Mouse (Mus musculus) gastrocnemius, adult 8-10 months (tissue): ENCODE data around the gene Pak1ip1. TPM values are rescaled to one million over a fixed set of nuclear protein-coding genes. Genes with fewer than 3 reads are reported as not detected.
"Not testable (repeated sequence)": the region's sequence is repeated elsewhere in the genome, so short reads cannot be mapped to it uniquely, and the experiment has no call there.

Experiments used
- DNase-seq, 2 experiments: peaks; one replicate each; pipeline ENCODE4 v3.0.0; 2022; ENCODE audit warnings: low spot score in 2 of 2
- total RNA-seq, 4 experiments: library from RNA; stranded (reverse); gene quantifications; 2 replicates each; pipeline ENCODE4 v1.2.4; 2022

The Pak1ip1 gene
- total RNA-seq, result 10 to 100 TPM; 24.0 to 26.8 (median 25.4) TPM

GRCm38 (mm10) chr13:41000926-41001639 lies at the start of gene Pak1ip1:
TSS of gene Pak1ip1 (plus strand) at chr13:41001023.
- DNase-seq, result peak; percentile 81 to 82

DNA sequence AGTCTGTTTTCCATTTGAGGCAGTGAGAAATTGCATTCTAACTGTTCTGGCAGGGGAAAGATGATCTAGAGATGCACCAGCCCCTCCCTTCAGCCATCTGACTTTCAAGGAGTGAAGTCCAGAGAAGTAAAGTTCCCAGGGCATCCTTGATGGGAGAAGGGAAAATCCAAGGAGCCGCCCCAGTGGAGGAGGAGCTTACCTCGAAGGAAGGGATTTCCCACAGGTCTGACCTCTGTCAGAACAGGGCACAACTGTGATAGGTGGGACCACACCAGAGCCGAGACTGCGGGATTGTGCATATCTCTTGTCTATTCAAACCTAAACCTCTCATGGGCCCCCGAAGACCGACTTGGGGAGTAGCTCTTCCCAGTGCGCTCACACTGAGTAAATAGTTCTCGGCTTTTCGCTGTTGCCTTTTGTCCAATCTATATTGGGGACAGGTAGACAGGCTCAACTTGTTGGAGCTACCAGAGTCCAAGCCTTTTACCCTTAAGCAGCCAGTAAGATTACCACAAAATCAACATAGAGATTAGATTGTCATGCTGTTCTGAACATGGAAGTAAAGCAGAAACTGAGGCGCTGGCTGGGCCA lies 49.3 kb upstream of the Pak1ip1 start:
- no peak for DNase-seq

GRCm38 (mm10) chr13:40953231-40953630 lies 47.6 kb upstream of the Pak1ip1 start:
- DNase-seq, result no peak

DNA sequence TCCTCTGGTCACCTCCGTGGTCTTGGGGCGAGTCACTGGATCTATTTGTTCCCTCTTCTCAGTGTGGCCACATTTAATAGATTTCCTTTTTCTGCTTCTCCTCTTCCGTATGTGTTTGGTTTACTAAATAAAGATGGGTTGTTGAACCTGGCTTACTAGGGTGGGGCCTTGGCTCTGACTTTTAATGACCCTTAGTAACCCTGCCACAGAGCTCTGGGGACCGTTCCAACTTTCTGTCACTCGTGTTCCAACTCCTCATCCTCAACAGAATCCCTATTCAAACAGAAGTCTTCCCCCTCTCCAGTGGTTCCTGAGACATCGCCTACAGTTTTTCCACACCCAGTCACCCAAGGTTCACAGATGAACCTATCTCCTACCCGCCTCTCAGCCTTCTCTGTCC lies 45.0 kb upstream of the Pak1ip1 start:
- no peak for DNase-seq

DNA sequence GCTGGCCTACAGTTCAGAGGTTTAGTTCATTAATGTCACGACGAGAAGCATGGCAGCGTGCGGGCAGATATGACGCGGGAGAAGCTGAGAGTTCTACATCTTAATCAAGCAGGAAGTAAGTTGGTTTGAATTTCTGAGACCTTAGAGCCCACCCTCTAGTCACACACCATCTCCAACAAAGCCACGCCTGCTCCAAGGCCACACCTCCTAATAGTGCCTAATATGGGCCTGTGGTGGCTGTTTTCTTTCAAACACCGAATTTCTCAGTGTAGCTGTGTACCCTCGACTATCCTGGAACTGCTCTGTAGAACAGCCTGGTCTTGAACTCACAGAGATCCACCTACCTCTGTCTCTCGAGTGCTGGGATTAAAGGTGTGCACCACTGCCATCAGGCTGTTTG lies 33.2 kb upstream of the Pak1ip1 start:
- DNase-seq, result no peak

DNA sequence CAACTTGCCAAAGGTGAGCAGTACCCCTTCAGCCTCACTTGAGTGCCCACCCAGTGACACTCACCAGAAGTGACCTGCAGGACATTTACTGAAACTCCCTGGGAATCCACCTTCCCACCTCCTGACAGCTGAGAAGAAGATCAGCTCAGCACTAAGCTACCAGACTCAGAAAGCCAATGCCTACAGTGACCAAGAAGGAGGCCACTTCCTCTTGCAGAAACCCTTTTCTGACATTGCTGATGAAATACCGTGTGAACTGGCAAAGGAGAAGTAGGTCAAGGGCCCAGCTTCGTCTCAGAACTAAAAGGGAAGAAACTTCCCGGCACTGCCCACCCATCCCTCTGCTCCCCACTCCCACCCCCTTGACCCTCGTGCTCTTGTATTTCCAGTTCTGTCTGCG lies 32.3 kb upstream of the Pak1ip1 start:
- DNase-seq, result no peak

- DNase-seq, result no peak
Observed at GRCm38 (mm10) chr13:40969761-40970390, 30.9 kb upstream of the Pak1ip1 start.

GRCm38 (mm10) chr13:40971261-40971660 lies 29.6 kb upstream of the Pak1ip1 start:
- DNase-seq, result no peak

- no peak for DNase-seq
Observed at GRCm38 (mm10) chr13:40971831-40972230, 29.0 kb upstream of the Pak1ip1 start.

DNA sequence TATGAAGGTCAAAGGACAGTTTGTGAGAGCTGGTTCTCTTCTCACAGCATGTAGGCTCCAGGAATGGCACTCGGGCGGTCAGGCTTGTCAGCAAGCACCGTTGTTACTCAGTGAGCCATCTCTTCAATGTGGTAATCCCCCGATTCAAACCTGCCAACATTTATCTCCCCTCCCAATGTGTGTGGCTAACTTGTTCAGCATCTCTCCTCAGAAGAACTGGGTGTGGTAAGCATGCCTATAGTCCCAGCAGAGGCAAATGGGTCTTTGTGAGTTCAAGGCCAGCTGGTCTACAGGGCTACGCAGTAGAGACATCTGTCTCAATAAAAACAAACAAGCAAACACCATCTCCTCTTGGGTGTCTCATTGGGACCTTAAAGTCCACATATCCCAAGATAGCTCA lies 27.8 kb upstream of the Pak1ip1 start:
- DNase-seq, result no peak

DNA sequence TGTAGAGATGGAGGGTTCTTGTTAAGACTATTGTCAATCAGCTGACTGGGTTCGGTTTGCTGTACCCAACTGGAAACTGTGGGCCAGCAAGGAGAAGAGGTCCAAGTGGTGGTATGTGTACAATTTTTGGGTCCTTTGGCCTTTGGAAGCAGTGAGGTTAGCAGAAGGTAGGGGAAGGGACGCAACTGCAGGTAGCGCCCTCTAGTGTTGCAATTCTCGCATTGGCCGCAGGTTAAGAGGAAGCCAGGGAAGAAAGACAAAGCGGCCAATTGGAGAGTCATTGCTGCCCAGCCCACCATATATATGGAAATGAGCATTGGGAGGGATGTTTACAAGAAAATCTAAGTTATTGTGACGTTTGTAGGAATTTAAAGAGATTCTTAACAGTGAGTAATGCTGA lies 23.2 kb upstream of the Pak1ip1 start:
- peak; percentile 12 to 27 for DNase-seq

DNA sequence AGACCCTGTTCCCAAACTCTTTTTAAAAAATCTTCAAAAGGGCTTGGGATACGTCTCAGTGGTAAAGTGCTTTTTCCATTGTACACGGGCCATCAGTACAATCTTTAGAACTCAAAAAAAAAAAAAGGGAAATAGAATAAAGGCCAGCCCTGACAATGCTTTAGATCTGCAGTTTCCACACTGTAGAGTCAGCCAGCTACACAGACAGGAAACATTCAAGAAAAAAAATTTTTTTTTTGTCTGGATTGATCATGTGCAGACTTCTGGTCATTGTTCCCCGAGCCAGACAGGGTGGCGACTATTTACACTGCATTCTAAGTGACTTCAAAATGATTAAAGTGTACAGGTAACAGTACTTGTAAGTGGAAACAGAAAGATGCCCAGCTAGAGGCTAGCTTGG lies 22.2 kb upstream of the Pak1ip1 start:
- no peak for DNase-seq

DNA sequence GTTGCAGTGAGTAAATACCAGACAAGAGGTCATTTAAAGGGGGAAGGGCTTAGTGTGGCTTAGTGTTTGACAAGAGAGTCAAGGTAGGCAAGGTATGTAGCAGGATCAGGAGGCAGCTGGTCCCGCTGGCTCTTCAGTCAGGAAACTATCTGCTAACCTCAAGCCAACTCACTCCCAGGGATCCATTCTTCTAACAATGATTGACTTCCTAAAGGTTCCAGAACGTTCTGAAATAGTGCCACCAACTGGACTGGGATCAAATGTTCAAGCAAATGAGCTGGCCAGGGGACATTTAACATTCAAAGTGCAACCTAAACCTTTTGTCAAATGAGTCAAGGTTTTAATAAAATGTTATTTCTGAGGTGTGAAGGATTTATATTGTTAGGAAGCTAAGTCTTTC lies 21.5 kb upstream of the Pak1ip1 start:
- DNase-seq, result no peak

GRCm38 (mm10) chr13:40982759-40983158 lies 18.1 kb upstream of the Pak1ip1 start:
- no peak for DNase-seq

- no peak for DNase-seq
Observed at GRCm38 (mm10) chr13:40986081-40986480, 14.7 kb upstream of the Pak1ip1 start.

DNA sequence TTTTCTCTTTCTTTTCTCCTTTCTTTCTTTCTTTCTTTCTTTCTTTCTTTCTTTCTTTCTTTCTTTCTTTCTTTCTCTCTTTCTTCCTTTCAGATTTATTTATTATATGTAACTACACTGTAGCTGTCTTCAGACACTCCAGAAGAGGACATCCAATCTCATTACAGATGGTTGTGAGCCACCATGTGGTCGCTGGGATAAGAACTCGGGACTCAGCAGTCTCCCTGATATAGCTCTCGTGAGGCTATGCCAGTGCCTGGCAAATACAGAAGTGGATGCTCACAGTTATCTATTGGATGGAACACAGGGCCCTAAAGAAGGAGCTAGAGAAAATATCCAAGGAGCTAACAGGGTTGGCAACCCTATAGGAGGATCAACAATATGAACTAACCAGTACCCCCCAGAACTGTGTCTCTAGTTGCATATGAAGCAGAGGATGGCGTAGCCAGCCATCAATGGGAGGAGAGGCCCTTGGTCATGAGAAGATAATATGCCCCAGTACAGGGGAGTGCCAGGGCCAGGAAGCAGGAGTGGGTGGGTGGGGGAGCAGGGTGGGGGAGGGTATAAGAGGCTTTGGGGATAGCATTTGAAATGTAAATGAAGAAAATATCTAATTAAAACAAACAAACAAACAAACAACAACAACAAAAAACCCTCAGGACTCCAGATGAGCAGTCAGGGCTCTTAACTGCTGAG lies 13.1 kb upstream of the Pak1ip1 start:
- not testable (repeated sequence) for DNase-seq

- DNase-seq, result no peak
Observed at GRCm38 (mm10) chr13:40988418-40988817, 12.4 kb upstream of the Pak1ip1 start.

DNA sequence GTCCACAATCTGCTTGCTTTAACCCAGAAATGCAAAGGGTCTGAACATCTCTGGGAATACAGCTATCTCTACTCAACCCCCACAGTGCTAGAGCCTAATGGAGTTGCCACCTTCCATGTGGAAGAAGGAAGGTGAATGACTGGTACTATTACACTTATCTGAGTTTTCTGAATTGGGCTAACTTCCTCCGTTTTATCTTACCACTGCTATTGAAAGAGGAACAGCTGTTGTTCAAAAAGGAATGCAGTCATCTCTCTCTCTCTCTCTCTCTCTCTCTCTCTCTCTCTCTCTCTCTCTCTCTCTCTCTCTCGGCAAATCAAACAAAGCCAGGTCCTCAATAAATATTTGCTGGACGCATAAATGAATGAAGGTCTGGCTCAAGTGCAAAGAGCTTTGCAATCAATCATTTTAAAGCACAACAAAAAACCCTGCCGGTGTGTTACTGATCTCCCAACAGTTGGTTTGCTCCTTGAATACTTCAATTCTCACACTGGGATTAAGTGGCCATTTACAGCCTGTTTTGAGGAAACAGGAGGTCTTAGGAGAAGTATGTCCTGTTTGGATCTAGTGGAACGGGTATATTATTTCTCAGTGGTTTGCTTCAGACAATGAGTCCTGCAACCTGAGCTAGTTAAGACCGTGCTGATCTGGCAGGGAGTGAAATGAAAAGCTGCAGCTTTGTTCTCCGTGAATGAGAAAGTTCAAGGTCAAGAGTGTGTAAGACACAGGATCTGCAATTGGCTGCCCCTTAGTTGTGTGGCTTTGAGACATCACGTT lies 6.1 kb upstream of the Pak1ip1 start:
- no peak for DNase-seq

DNA sequence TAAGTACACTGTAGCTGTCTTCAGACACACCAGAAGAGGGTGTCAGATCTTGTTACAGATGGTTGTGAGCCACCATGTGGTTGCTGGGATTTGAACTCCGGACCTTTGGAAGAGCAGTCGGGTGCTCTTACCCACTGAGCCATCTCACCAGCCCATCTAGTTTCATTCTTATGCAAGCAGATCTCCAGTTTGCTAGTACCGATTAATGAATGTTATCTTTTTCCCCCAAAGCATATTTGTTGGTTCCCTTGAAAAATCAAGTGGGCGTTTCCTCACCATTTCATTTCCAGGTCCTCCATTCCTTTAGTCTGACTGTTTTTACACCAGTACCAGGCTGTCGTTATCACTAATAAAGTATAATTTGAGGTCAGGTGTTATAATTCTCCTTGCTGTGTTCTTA lies 2.3 kb upstream of the Pak1ip1 start:
- not testable (repeated sequence) for DNase-seq

DNA sequence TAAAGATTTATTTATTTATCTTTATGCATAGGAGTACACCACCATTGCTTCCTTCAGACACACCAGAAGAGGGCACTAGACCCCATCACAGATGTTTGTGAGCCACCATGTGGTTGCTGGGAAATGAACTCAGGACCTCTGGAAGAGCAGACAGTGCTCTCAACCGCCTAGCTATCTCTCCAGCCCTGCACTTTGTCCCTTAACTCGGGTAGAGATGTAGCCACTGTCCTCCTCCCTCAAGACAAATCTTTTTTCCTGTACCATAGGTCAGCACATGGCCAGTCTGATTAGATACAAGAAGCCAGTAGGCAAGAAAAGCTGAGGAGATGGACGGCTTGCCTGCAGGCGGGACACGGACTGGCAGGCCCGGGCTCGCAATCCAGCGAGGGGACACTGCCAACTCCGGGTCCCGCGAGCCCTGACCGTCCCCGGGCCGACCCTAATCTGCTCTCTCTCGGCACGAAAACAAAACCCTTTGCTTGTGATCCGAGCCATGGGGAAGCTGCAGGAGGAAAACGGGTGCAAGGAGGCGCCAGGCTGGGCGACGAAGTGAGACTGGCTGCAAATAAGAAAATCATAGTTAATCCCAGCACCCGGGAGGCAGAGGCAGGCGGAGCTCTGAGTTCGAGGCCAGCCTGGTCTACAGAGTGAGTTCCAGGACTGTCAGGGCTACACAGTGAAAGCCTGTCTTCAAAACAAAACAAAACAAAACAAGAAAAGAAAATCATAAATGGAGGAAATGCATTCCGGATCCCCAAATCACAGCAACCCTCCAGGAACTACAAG lies 490 bp upstream of the Pak1ip1 start:
- DNase-seq, result peak in 1 of 2 experiments; percentile 8

GRCm38 (mm10) chr13:41002001-41002400 lies 1.2 kb downstream of the Pak1ip1 start:
- no peak for DNase-seq
